Mouse (Mus musculus): ENCODE measurements around the gene Vps29.
"Not testable (repeated sequence)": the region's sequence is repeated elsewhere in the genome, so short reads cannot be mapped to it uniquely, and the experiment has no call there.

Vps29 gene

GRCm38 (mm10) chr5:122353807-122354491 lies at the start of gene Vps29, which contains the start of gene Rad9b:
Gene Vps29 (plus strand): TSS chr5:122354369.
Gene Rad9b (minus strand): TSS chr5:122354233.
- DNase-seq (ENCODE audit: low read depth): peak; percentile 100

GRCm38 (mm10) chr5:122304541-122304940 lies 49.6 kb upstream of the Vps29 start:
- DNase-seq (ENCODE audit: low read depth): no peak

- no peak for DNase-seq (ENCODE audit: low read depth)
Observed at GRCm38 (mm10) chr5:122305472-122305871, 48.7 kb upstream of the Vps29 start.

- DNase-seq (ENCODE audit: low read depth): no peak
Observed at GRCm38 (mm10) chr5:122306536-122306935, 47.6 kb upstream of the Vps29 start.

- DNase-seq (ENCODE audit: low read depth): no peak
Observed at GRCm38 (mm10) chr5:122310699-122311098, 43.5 kb upstream of the Vps29 start.

- DNase-seq (ENCODE audit: low read depth): peak; percentile 58
Observed at GRCm38 (mm10) chr5:122311692-122312091, 42.5 kb upstream of the Vps29 start.

GRCm38 (mm10) chr5:122312346-122312745 lies 41.8 kb upstream of the Vps29 start:
- no peak for DNase-seq (ENCODE audit: low read depth)

- no peak for DNase-seq (ENCODE audit: low read depth)
Observed at GRCm38 (mm10) chr5:122312942-122313684, 41.1 kb upstream of the Vps29 start.

- peak; percentile 83 for DNase-seq (ENCODE audit: low read depth)
Observed at GRCm38 (mm10) chr5:122314966-122315667, 39.1 kb upstream of the Vps29 start.

- no peak for DNase-seq (ENCODE audit: low read depth)
Observed at GRCm38 (mm10) chr5:122317329-122318045, 36.7 kb upstream of the Vps29 start.

GRCm38 (mm10) chr5:122318100-122318499 lies 36.1 kb upstream of the Vps29 start:
- peak; percentile 72 for DNase-seq (ENCODE audit: low read depth)

GRCm38 (mm10) chr5:122318976-122319375 lies 35.2 kb upstream of the Vps29 start:
- not testable (repeated sequence) for DNase-seq (ENCODE audit: low read depth)

GRCm38 (mm10) chr5:122319474-122320204 lies 34.5 kb upstream of the Vps29 start:
- DNase-seq (ENCODE audit: low read depth): no peak

GRCm38 (mm10) chr5:122320205-122320781 lies 33.9 kb upstream of the Vps29 start:
- no peak for DNase-seq (ENCODE audit: low read depth)

- DNase-seq (ENCODE audit: low read depth): no peak
Observed at GRCm38 (mm10) chr5:122323523-122323922, 30.6 kb upstream of the Vps29 start.

GRCm38 (mm10) chr5:122324608-122325431 lies 29.3 kb upstream of the Vps29 start:
- DNase-seq (ENCODE audit: low read depth): no peak

GRCm38 (mm10) chr5:122325477-122325876 lies 28.7 kb upstream of the Vps29 start:
- no peak for DNase-seq (ENCODE audit: low read depth)

- DNase-seq (ENCODE audit: low read depth): no peak
Observed at GRCm38 (mm10) chr5:122327283-122327682, 26.9 kb upstream of the Vps29 start.

GRCm38 (mm10) chr5:122330269-122330668 lies 23.9 kb upstream of the Vps29 start:
- DNase-seq (ENCODE audit: low read depth): peak; percentile 54

- no peak for DNase-seq (ENCODE audit: low read depth)
Observed at GRCm38 (mm10) chr5:122334682-122335081, 19.5 kb upstream of the Vps29 start.

All from 416B (cell line).